Mouse (Mus musculus) embryonic fibroblast, embryonic 13.5 days (primary cell): Measurements from ENCODE around the gene Thoc3. TPM values are rescaled to one million over a fixed set of nuclear protein-coding genes. Genes with fewer than 3 reads are reported as not detected.

Source experiments
- H3K27ac ChIP-seq: 2 replicates; pipeline ENCODE4 v1.5.1; 2012; ENCODE audit warnings: low read length, control low read depth, inconsistent platforms; ENCODE audit not compliant: insufficient read depth
- H3K4me1 ChIP-seq: 2 replicates; pipeline ENCODE4 v1.6.1; 2011; ENCODE audit warnings: low read length; ENCODE audit not compliant: control insufficient read depth, insufficient read depth
- H3K4me3 ChIP-seq: 2 replicates; pipeline ENCODE4 v1.5.1; 2011; ENCODE audit warnings: mild to moderate bottlenecking, control low read depth, low read length; ENCODE audit not compliant: insufficient read depth
- CTCF ChIP-seq: IDR thresholded peaks from 2 replicates; pipeline ENCODE4 v1.5.1; 2011; ENCODE audit warnings: mild to moderate bottlenecking, control low read depth, low read length, moderate library complexity, borderline replicate concordance; ENCODE audit not compliant: insufficient read depth
- POLR2A ChIP-seq: IDR thresholded peaks from 2 replicates; pipeline ENCODE4 v1.6.1; 2011; ENCODE audit warnings: low read depth, mild to moderate bottlenecking, control low read depth, low read length, moderate library complexity
- polyA plus RNA-seq: library from polyadenylated mRNA; stranded (reverse); fragments of >200 nt; gene quantifications from 2 replicates; pipeline ENCODE4 v1.2.4, GENCODE M21; 2011; ENCODE audit warnings: low read depth; ENCODE audit not compliant: missing spikeins, insufficient read length

Gene Thoc3
- polyA plus RNA-seq, 1 experiment: 33.2 TPM

- Histone ChIP-seq H3K4me3 (no peak overlapping the region), H3K27ac (no peak overlapping the region), H3K4me1 (no peaks in the 10 kb centered on the region)
- TF ChIP-seq POLR2A: no peak
- peak; percentile 99 for TF ChIP-seq CTCF
Measured at GRCm38 (mm10) chr13:54446686-54447495, 21.8 kb downstream of the Thoc3 start.

GRCm38 (mm10) chr13:54443693-54444092 is 25.0 kb downstream of the Thoc3 start:
- Histone ChIP-seq H3K4me1 (no peaks in the 10 kb centered on the region), H3K4me3 (no peak overlapping the region), H3K27ac (no peak overlapping the region)
- TF ChIP-seq POLR2A (no peak), CTCF (no peak)

- Histone ChIP-seq H3K4me1 (no peaks in the 10 kb centered on the region), H3K27ac (no peak overlapping the region), H3K4me3 (no peak overlapping the region)
- TF ChIP-seq CTCF: no peak
- no peak for TF ChIP-seq POLR2A
Measured at GRCm38 (mm10) chr13:54439912-54440311, 28.7 kb downstream of the Thoc3 start.

- no peak for TF ChIP-seq POLR2A
- no peak for TF ChIP-seq CTCF
- no peak overlapping the region for H3K4me3 ChIP-seq
- H3K27ac ChIP-seq: no peak overlapping the region
- no peaks in the 10 kb centered on the region for H3K4me1 ChIP-seq
Measured at GRCm38 (mm10) chr13:54438814-54439213, 29.8 kb downstream of the Thoc3 start.

- H3K4me1 ChIP-seq: no peaks in the 10 kb centered on the region
- TF ChIP-seq CTCF: no peak
- TF ChIP-seq POLR2A: no peak
- no peak overlapping the region for H3K27ac ChIP-seq
- H3K4me3 ChIP-seq: no peak overlapping the region
Measured at GRCm38 (mm10) chr13:54437083-54437482, 31.6 kb downstream of the Thoc3 start.

GRCm38 (mm10) chr13:54436666-54437065 is 32.0 kb downstream of the Thoc3 start:
- Histone ChIP-seq H3K4me1 (no peaks in the 10 kb centered on the region), H3K27ac (no peak overlapping the region), H3K4me3 (no peak overlapping the region)
- TF ChIP-seq POLR2A (no peak), CTCF (no peak)

GRCm38 (mm10) chr13:54431161-54431560 is 37.5 kb downstream of the Thoc3 start:
- Histone ChIP-seq H3K27ac (no peak overlapping the region), H3K4me1 (no peaks in the 10 kb centered on the region), H3K4me3 (no peak overlapping the region)
- TF ChIP-seq POLR2A: no peak
- no peak for TF ChIP-seq CTCF

- H3K4me1 ChIP-seq: no peaks in the 10 kb centered on the region
- TF ChIP-seq CTCF: no peak
- no peak for TF ChIP-seq POLR2A
- no peak overlapping the region for H3K4me3 ChIP-seq
- no peak overlapping the region for H3K27ac ChIP-seq
Measured at GRCm38 (mm10) chr13:54430051-54430450, 38.6 kb downstream of the Thoc3 start.

- Histone ChIP-seq H3K27ac (no peak overlapping the region), H3K4me3 (no peak overlapping the region), H3K4me1 (no peaks in the 10 kb centered on the region)
- no peak for TF ChIP-seq POLR2A
- no peak for TF ChIP-seq CTCF
Measured at GRCm38 (mm10) chr13:54428771-54429170, 39.9 kb downstream of the Thoc3 start.

- Histone ChIP-seq H3K4me3 (no peak overlapping the region), H3K27ac (no peak overlapping the region), H3K4me1 (no peaks in the 10 kb centered on the region)
- TF ChIP-seq CTCF: no peak
- no peak for TF ChIP-seq POLR2A
Measured at GRCm38 (mm10) chr13:54426781-54427655, 41.6 kb downstream of the Thoc3 start.
